14 mouse cellular contexts compared by ENCODE assay signal in genomic region chr5:140660398-140660797, GRCm38 (mm10). TPM values are rescaled to one million over a fixed set of nuclear protein-coding genes. Genes with fewer than 3 reads are reported as not detected.
A peak's percentile ranks its signal among the peaks of the same experiment; 100 is the strongest.
DNase-seq lines count a peak whose midpoint lies in the region; ATAC-seq and TF ChIP-seq lines count a peak whose summit lies in the region.
"Had no signal": no experiment of that assay in that cellular context is flagged by ENCODE, and none has a peak within 500 bp of the region (broad histone marks: within the 10 kb centered on the region; RNA-seq: fewer than 3 reads in every experiment).

No protein-coding gene starts in this region.

- no peak overlapping the region for H3K4me3 ChIP-seq in left cerebral cortex, adult 2 months
- no peak overlapping the region for H3K4me3 ChIP-seq in forebrain, embryonic 13.5 days
- no peak overlapping the region for H3K4me3 ChIP-seq in hindbrain, embryonic 16.5 days (ENCODE audit: low read length)
- no peak overlapping the region for H3K4me3 ChIP-seq in olfactory bulb, adult 2 months (ENCODE audit: insufficient read depth, low read depth, low read length)
- H3K4me3 ChIP-seq in lung, adult 2 months (replicated peaks; ENCODE audit: extremely low read depth, low read depth, low read length) = no peak overlapping the region
- H3K4me3 ChIP-seq: kidney, embryonic 15.5 days; limb, embryonic 15.5 days had no signal

- no peak for TF ChIP-seq POLR2A in olfactory bulb, adult 2 months (IDR thresholded peaks at IDR 0.05; ENCODE audit: insufficient read depth, low read depth, low read length)
- no peak for TF ChIP-seq POLR2A in lung, adult 2 months (IDR thresholded peaks at IDR 0.05; ENCODE audit: borderline replicate concordance, extremely low read depth, low read depth, low read length)

- peaks cover 11% of the 10 kb centered on the region; the same call in 1 of the 2 replicates for H3K36me3 ChIP-seq in forebrain, embryonic 13.5 days (ENCODE audit: poor library complexity, severe bottlenecking)
- H3K36me3 ChIP-seq in hindbrain, embryonic 16.5 days (ENCODE audit: control insufficient read depth, insufficient read depth, low read length) = no peaks in the 10 kb centered on the region

- peak overlapping the region; percentile 5; the same call in 1 of the 2 replicates for H3K4me2 ChIP-seq in forebrain, embryonic 13.5 days
- H3K4me2 ChIP-seq in hindbrain, embryonic 16.5 days (ENCODE audit: low read length) = no peak overlapping the region

- no peaks in the 10 kb centered on the region for H3K27me3 ChIP-seq in forebrain, embryonic 13.5 days
- H3K27me3 ChIP-seq in hindbrain, embryonic 16.5 days (replicated peaks; ENCODE audit: control insufficient read depth, insufficient read depth, low read length) = no peaks in the 10 kb centered on the region
- H3K27me3 ChIP-seq: kidney, embryonic 15.5 days; limb, embryonic 15.5 days had no signal

- peak overlapping the region; percentile 71 for H3K27ac ChIP-seq in left cerebral cortex, adult 2 months
- peak overlapping the region; percentile 94 for H3K27ac ChIP-seq in forebrain, embryonic 13.5 days
- H3K27ac ChIP-seq in hindbrain, embryonic 16.5 days (ENCODE audit: low read depth, low read length) = peak overlapping the region; percentile 79
- H3K27ac ChIP-seq in olfactory bulb, adult 2 months (ENCODE audit: insufficient read depth, low read depth, low read length) = peak overlapping the region; percentile 77
- H3K27ac ChIP-seq: kidney, embryonic 15.5 days; limb, embryonic 15.5 days had no signal

- no peaks in the 10 kb centered on the region for H3K9me3 ChIP-seq in forebrain, embryonic 13.5 days (replicated peaks)
- H3K9me3 ChIP-seq in hindbrain, embryonic 16.5 days (ENCODE audit: control insufficient read depth, low read length) = no peaks in the 10 kb centered on the region
- H3K9me3 ChIP-seq: kidney, embryonic 15.5 days; limb, embryonic 15.5 days had no signal

- TF ChIP-seq CTCF in left cerebral cortex, adult 2 months (IDR thresholded peaks at IDR 0.05) = no peak
- no peak for TF ChIP-seq CTCF in olfactory bulb, adult 2 months (IDR thresholded peaks at IDR 0.05; ENCODE audit: insufficient read depth, low read depth, low read length)
- no peak for TF ChIP-seq CTCF in lung, adult 2 months (IDR thresholded peaks at IDR 0.05; ENCODE audit: insufficient read depth, low read length)

- intact Hi-C loops in left cerebral cortex, adult 2 months (cut with DNase I) = no loop called here
- intact Hi-C loops in left cerebral cortex, postnatal 36 days (cut with DNase I) = loop anchor here (2.0 kb wide), 1 partner anchor 14 kb away; no protein-coding TSS in a partner anchor

- 27% methylated on average over 1 of the region's 1 CpGs for WGBS in forebrain, embryonic 13.5 days
- WGBS in hindbrain, embryonic 16.5 days = 38% methylated on average over 1 of the region's 1 CpGs
- WGBS in olfactory bulb, adult 2 months = 55% methylated on average over 1 of the region's 1 CpGs
- WGBS in lung, adult 2 months = 41% methylated on average over 1 of the region's 1 CpGs

- ATAC-seq in forebrain, embryonic 13.5 days = peak; percentile 11
- no peak for ATAC-seq in hindbrain, embryonic 16.5 days
- ATAC-seq: liver, postnatal 0 days had no signal

- H3K9ac ChIP-seq in forebrain, embryonic 13.5 days = peak overlapping the region; percentile 18; the same call in 1 of the 2 replicates
- no peak overlapping the region for H3K9ac ChIP-seq in hindbrain, embryonic 16.5 days (ENCODE audit: low read depth, low read length)
- H3K9ac ChIP-seq: kidney, embryonic 15.5 days; limb, embryonic 15.5 days; liver, postnatal 0 days had no signal

- peaks cover 71% of the 10 kb centered on the region for H3K4me1 ChIP-seq in forebrain, embryonic 13.5 days
- H3K4me1 ChIP-seq in hindbrain, embryonic 16.5 days (ENCODE audit: control insufficient read depth, insufficient read depth, low read depth, low read length) = peaks cover 16% of the 10 kb centered on the region
- peaks cover 56% of the 10 kb centered on the region for H3K4me1 ChIP-seq in olfactory bulb, adult 2 months (ENCODE audit: control insufficient read depth, insufficient read depth, low read length)
- H3K4me1 ChIP-seq in lung, adult 2 months (ENCODE audit: control insufficient read depth, insufficient read depth, low read length) = peaks cover 8% of the 10 kb centered on the region

- no peak for DNase-seq in left cerebral cortex, adult 2 months (ENCODE audit: extremely low spot score in 1 of 2, low spot score in 2 of 2)
- DNase-seq in left cerebral cortex, postnatal 36 days (ENCODE audit: low spot score in 2 of 2) = no peak
- no peak for DNase-seq in Muller cell, postnatal 12 days (ENCODE audit: inconsistent ontology term)
- no peak for DNase-seq in lung, adult 2 months
- DNase-seq: B cell, adult 2 months; heart, adult 11 months; liver, postnatal 0 days; lung, postnatal 36 days; thymus, postnatal 36 days had no signal

RNA-seq across cellular contexts. Expression of gene Ttyh3, which starts 11.6 kb away (rescaled TPM):
- 100 to 1,000 TPM; 244 to 247 TPM for total RNA-seq in left cerebral cortex, adult 2 months (2021)
- total RNA-seq in left cerebral cortex, postnatal 36 days (2021) = 100 to 1,000 TPM; 257 to 267 TPM
- 59.3 and 63.4 TPM in 2 replicates for polyA plus RNA-seq in forebrain, embryonic 13.5 days (2015; fragmentation: Nextera tagmentation; extraction: Ambion mirVana)
- polyA plus RNA-seq in hindbrain, embryonic 16.5 days (2015; fragmentation: Nextera tagmentation; extraction: Ambion mirVana) = 56.0 and 68.9 TPM in 2 replicates
- not detected in 2 replicates for polyA plus RNA-seq in olfactory bulb, adult 2 months (2012; ENCODE audit: insufficient read depth, insufficient read length, low replicate concordance, missing spikeins)
- 117 and 127 TPM in 2 replicates for polyA plus RNA-seq in lung, adult 2 months (2012; rRNA removed)

RNA-seq across cellular contexts. Expression of gene Iqce, which starts 41.8 kb away (rescaled TPM):
- total RNA-seq in left cerebral cortex, adult 2 months (2021) = 10 to 100 TPM; 56.2 to 65.9 TPM
- 10 to 100 TPM; 44.6 to 60.1 TPM for total RNA-seq in left cerebral cortex, postnatal 36 days (2021)
- polyA plus RNA-seq in forebrain, embryonic 13.5 days (2015; fragmentation: Nextera tagmentation; extraction: Ambion mirVana) = 20.1 and 27.6 TPM in 2 replicates
- polyA plus RNA-seq in hindbrain, embryonic 16.5 days (2015; fragmentation: Nextera tagmentation; extraction: Ambion mirVana) = 27.9 and 28.6 TPM in 2 replicates
- not detected in 2 replicates for polyA plus RNA-seq in olfactory bulb, adult 2 months (2012; ENCODE audit: insufficient read depth, insufficient read length, low replicate concordance, missing spikeins)
- polyA plus RNA-seq in lung, adult 2 months (2012; rRNA removed) = 17.2 and 21.8 TPM in 2 replicates

RNA-seq across cellular contexts. Expression of gene Brat1, which starts 44.4 kb away (rescaled TPM):
- total RNA-seq in left cerebral cortex, adult 2 months (2021) = 10 to 100 TPM; 19.8 to 21.3 TPM
- 10 to 100 TPM; 20.4 to 21.9 TPM for total RNA-seq in left cerebral cortex, postnatal 36 days (2021)
- 21.2 and 25.1 TPM in 2 replicates for polyA plus RNA-seq in forebrain, embryonic 13.5 days (2015; fragmentation: Nextera tagmentation; extraction: Ambion mirVana)
- polyA plus RNA-seq in hindbrain, embryonic 16.5 days (2015; fragmentation: Nextera tagmentation; extraction: Ambion mirVana) = 24.3 and 27.4 TPM in 2 replicates
- polyA plus RNA-seq in olfactory bulb, adult 2 months (2012; ENCODE audit: insufficient read depth, insufficient read length, low replicate concordance, missing spikeins) = not detected in 2 replicates
- 31.6 and 31.7 TPM in 2 replicates for polyA plus RNA-seq in lung, adult 2 months (2012; rRNA removed)

RNA-seq across cellular contexts. Expression of gene Lfng, which starts 53.3 kb away (rescaled TPM):
- total RNA-seq in left cerebral cortex, adult 2 months (2021) = 10 to 100 TPM; 25.9 to 26.2 TPM
- total RNA-seq in left cerebral cortex, postnatal 36 days (2021) = 10 to 100 TPM; 22.6 to 23.6 TPM
- polyA plus RNA-seq in forebrain, embryonic 13.5 days (2015; fragmentation: Nextera tagmentation; extraction: Ambion mirVana) = 28.8 and 31.8 TPM in 2 replicates
- polyA plus RNA-seq in hindbrain, embryonic 16.5 days (2015; fragmentation: Nextera tagmentation; extraction: Ambion mirVana) = 27.1 and 30.2 TPM in 2 replicates
- polyA plus RNA-seq in olfactory bulb, adult 2 months (2012; ENCODE audit: insufficient read depth, insufficient read length, low replicate concordance, missing spikeins) = not detected in 2 replicates
- 141 and 163 TPM in 2 replicates for polyA plus RNA-seq in lung, adult 2 months (2012; rRNA removed)
